Mouse (Mus musculus) thymus, postnatal 10 days (tissue): ENCODE data around the gene Tcp11l2.

Experiments used
- DNase-seq, 2 experiments: peaks; one replicate each; pipeline ENCODE4 v3.0.0; 2021; ENCODE audit warnings: low spot score in 2 of 2

Tcp11l2 gene

GRCm38 (mm10) chr10:84598172-84598571, 21.7 kb downstream of the Tcp11l2 start:
- DNase-seq = no peak

- no peak for DNase-seq
These were observed 23.7 kb downstream of the Tcp11l2 start for GRCm38 (mm10) chr10:84600136-84600535.

- no peak for DNase-seq
These were observed 27.9 kb downstream of the Tcp11l2 start for GRCm38 (mm10) chr10:84604335-84604734.

- DNase-seq = no peak
These were observed 31.9 kb downstream of the Tcp11l2 start for GRCm38 (mm10) chr10:84608361-84608760.

GRCm38 (mm10) chr10:84610324-84610723, 33.9 kb downstream of the Tcp11l2 start:
- DNase-seq = no peak

- DNase-seq = no peak
These were observed 34.4 kb downstream of the Tcp11l2 start for GRCm38 (mm10) chr10:84610783-84611182.

- no peak for DNase-seq
These were observed 35.2 kb downstream of the Tcp11l2 start for GRCm38 (mm10) chr10:84611664-84612063.

GRCm38 (mm10) chr10:84612281-84612680, 35.9 kb downstream of the Tcp11l2 start:
- DNase-seq = no peak

- DNase-seq = no peak
These were observed 36.9 kb downstream of the Tcp11l2 start for GRCm38 (mm10) chr10:84613366-84613765.

- DNase-seq = no peak
These were observed 38.6 kb downstream of the Tcp11l2 start for GRCm38 (mm10) chr10:84615076-84615475.

GRCm38 (mm10) chr10:84621826-84622790, 45.7 kb downstream of the Tcp11l2 start, which contains the start of gene Polr3b:
Polr3b (plus strand) TSS chr10:84622292.
- peak; percentile 86 to 88 for DNase-seq

GRCm38 (mm10) chr10:84631182-84631581, 54.8 kb downstream of the Tcp11l2 start:
- DNase-seq = peak; percentile 31 to 52

- no peak for DNase-seq
These were observed 55.6 kb downstream of the Tcp11l2 start for GRCm38 (mm10) chr10:84632005-84632404.

- DNase-seq = no peak
These were observed 60.2 kb downstream of the Tcp11l2 start for GRCm38 (mm10) chr10:84636656-84637055.

- DNase-seq = no peak
These were observed 62.0 kb downstream of the Tcp11l2 start for GRCm38 (mm10) chr10:84638382-84638781.

- DNase-seq = no peak
These were observed 63.3 kb downstream of the Tcp11l2 start for GRCm38 (mm10) chr10:84639525-84640287.

GRCm38 (mm10) chr10:84640861-84641260, 64.4 kb downstream of the Tcp11l2 start:
- no peak for DNase-seq

GRCm38 (mm10) chr10:84641576-84641975, 65.2 kb downstream of the Tcp11l2 start:
- no peak for DNase-seq

- DNase-seq = no peak
These were observed 69.5 kb downstream of the Tcp11l2 start for GRCm38 (mm10) chr10:84645940-84646339.

GRCm38 (mm10) chr10:84646506-84647102, 70.2 kb downstream of the Tcp11l2 start:
- DNase-seq = peak in 1 of 2 experiments; percentile 32

- DNase-seq = no peak
These were observed 70.8 kb downstream of the Tcp11l2 start for GRCm38 (mm10) chr10:84647264-84647663.

- no peak for DNase-seq
These were observed 72.5 kb downstream of the Tcp11l2 start for GRCm38 (mm10) chr10:84648911-84649310.
